Mouse (Mus musculus) splenic B cell, adult 2 months (primary cell): ENCODE results near the gene Tmsb10.

Experiments used
- DNase-seq: peaks from one replicate; pipeline ENCODE4 v3.0.0-alpha.2; 2011; ENCODE audit warnings: low read depth, low spot score
- H3K27me3 ChIP-seq: 2 replicates; pipeline ENCODE4 v1.6.1; 2012; ENCODE audit warnings: mild to moderate bottlenecking, low read length, moderate library complexity, mixed read lengths; ENCODE audit not compliant: control insufficient read depth, poor library complexity, insufficient read depth, severe bottlenecking
- H3K36me3 ChIP-seq: 2 replicates; pipeline ENCODE4 v1.6.1; 2012; ENCODE audit warnings: mild to moderate bottlenecking, low read length, moderate library complexity, mixed read lengths; ENCODE audit not compliant: control insufficient read depth, poor library complexity, insufficient read depth, severe bottlenecking

Gene Tmsb10

GRCm38 (mm10) chr6:72958662-72959071 lies at the start of gene Tmsb10:
Tmsb10 (minus strand) TSS chr6:72958748.
- Histone ChIP-seq H3K27me3 (no peaks in the 10 kb centered on the region), H3K36me3 (no peaks in the 10 kb centered on the region)
- DNase-seq = no peak

- no peak for DNase-seq
- H3K27me3 ChIP-seq = no peaks in the 10 kb centered on the region
Observed at GRCm38 (mm10) chr6:73003601-73004000, 45.1 kb upstream of the Tmsb10 start.

GRCm38 (mm10) chr6:73002391-73002790 lies 43.8 kb upstream of the Tmsb10 start:
- DNase-seq = no peak
- no peaks in the 10 kb centered on the region for H3K36me3 ChIP-seq

More at GRCm38 (mm10) chr6:73003601-73004000, 45.1 kb upstream of the Tmsb10 start:
- H3K36me3 ChIP-seq = no peaks in the 10 kb centered on the region

DNA sequence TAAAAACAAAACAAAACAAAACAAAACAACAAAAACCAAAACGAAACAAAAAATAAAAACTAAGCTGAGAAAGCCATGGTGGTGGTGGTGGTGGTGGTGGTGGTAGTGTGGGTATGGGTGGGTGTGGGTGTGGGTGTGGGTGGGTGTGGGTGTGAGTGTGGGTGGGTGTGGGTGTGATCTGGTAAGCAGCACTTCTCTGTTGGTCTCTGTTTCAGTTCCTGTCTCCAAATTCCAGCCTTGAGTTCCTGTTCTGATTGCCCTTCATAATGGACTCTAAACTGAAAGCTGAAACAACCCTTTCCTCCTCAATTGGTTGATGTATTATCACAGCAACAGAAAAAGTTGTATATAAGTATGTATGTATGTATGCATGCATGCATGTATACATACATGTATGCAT lies 40.3 kb upstream of the Tmsb10 start:
- H3K36me3 ChIP-seq = no peaks in the 10 kb centered on the region
- no peak for DNase-seq
- H3K27me3 ChIP-seq = no peaks in the 10 kb centered on the region; the same call in 1 of the 2 replicates

More at GRCm38 (mm10) chr6:73002391-73002790, 43.8 kb upstream of the Tmsb10 start:
- no peaks in the 10 kb centered on the region for H3K27me3 ChIP-seq

DNA sequence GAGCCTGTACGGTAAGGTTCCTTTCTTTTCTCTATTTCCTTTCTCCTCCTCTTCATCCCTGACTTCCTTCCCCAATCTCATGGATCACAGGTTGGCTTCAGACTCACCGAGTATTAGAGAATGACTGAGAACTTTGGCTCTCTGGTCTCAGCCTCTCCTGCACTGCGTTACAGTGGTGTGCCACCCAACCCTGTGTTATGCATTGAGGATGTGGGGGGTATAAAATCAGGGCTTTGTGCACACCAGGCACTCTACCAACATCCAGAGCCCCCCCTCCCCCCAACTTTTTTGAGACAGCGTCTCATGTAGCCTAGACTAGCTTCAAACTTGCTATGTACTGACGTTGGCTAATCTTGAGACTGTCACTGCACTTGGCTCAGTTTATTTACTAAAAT lies 35.1 kb upstream of the Tmsb10 start:
- Histone ChIP-seq H3K27me3 (no peaks in the 10 kb centered on the region; the same call in 1 of the 2 replicates), H3K36me3 (no peaks in the 10 kb centered on the region)
- DNase-seq = no peak

DNA sequence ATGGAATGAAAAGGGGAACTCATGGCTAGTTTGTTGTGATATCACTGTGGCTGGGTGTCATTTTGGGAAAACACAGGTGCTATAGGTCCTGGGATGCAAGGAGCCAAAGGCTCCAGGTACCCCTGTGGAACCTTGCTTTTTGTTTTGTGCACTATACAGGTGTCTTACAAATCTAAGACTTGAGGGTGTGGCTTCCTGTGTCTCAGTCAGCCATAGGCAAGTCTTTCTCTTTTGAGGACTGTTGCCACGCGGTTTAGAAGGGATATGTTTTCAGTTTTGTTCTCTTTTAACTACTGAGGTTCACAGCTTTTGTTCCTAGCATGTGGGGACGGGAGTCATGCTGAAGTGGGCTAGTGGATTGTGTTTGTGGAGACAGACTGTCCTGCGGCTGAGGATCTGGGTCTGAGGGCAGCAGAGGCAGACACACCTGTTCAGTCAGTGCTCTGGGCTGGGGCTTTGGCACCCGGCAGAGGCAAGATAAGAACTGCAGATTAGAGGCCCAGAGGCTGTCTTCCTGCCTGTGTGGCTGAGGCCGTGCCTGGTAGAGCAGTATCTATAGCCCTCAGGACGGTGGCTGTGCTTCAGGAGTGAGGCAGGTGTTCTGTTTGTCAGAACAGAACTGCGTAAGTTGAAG lies 34.6 kb upstream of the Tmsb10 start:
- Histone ChIP-seq H3K27me3 (no peaks in the 10 kb centered on the region; the same call in 1 of the 2 replicates), H3K36me3 (no peaks in the 10 kb centered on the region)
- DNase-seq = no peak

DNA sequence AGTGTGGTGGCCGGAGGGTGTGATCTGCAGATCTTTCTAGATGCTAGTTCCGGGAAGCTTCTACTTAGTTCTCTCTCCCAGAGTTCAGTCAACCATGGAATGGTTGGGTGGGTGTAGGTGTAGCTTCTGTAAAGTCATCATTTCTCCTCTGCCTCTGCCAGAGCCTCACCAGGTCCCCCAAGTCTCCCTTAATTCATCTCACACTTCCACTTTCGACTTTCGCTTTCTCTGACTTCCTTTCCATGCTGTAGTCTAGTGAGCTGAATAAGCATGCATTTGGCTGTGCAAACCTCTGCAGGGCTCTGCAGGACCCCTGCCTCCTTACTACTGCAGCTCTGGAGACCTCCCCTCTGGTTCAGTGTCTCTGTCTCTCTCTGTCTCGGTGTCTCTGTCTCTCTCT lies 31.7 kb upstream of the Tmsb10 start:
- H3K36me3 ChIP-seq = no peaks in the 10 kb centered on the region
- DNase-seq = peak; percentile 63

DNA sequence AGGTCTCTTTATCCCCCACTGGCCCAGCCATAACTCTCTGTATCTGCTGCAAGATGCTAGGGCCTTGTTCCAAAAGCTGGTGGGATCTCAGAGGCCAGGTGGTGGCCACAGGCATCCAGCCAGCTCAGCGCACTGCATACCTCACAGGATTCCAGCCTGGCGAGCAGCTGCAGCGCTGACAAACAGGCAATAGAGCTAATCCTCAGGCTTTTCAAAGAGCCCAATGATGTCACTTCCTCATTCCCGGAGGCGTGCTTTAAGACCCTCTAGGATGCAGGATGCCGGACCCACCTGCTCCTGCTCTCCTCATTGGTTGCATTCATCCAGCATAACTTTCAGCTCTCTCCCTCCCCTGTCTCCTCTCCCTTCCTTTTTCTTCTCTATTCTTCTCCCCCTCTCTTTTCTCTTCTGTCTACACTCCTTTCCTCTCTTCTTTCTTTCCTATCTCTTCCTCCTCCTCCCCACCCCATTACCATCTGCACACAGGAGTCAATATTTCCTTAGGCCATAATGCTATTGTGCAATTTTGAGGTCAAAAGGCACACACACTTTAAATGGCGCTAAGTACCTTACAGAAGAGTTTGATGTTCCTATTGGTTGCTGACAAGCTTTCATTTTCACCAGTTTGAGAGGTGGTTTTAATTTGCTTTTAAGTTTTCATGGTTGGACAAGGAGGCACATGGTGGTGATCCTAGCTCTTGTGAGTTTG lies 30.6 kb upstream of the Tmsb10 start:
- Histone ChIP-seq H3K36me3 (no peaks in the 10 kb centered on the region), H3K27me3 (no peaks in the 10 kb centered on the region; the same call in 1 of the 2 replicates)
- no peak for DNase-seq

More for the DNA sequence above, 31.7 kb upstream of the Tmsb10 start:
- no peaks in the 10 kb centered on the region; the same call in 1 of the 2 replicates for H3K27me3 ChIP-seq

GRCm38 (mm10) chr6:72982506-72982905 lies 24.0 kb upstream of the Tmsb10 start:
- no peak for DNase-seq
- Histone ChIP-seq H3K27me3 (no peaks in the 10 kb centered on the region), H3K36me3 (no peaks in the 10 kb centered on the region)

DNA sequence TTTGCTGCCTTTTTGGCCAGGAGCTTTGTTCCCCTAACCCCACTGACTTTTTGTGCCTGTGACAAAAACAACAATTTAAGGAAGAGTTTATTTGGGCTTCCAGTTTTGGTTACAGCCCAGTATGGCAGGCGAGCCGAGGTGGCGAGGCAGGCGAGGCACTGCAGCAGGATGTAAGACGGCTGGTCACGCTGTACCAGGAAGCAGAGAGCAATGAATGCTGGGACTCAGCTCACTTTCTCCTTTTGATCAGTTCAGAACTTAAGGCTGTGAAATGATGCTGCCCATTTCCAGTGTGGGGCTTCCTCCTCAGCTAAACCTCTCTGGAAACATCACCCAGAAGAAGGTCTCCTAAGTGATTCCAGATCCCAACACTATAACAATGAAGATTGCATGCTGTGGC lies 23.3 kb upstream of the Tmsb10 start:
- DNase-seq = no peak
- Histone ChIP-seq H3K36me3 (no peaks in the 10 kb centered on the region), H3K27me3 (no peaks in the 10 kb centered on the region)

GRCm38 (mm10) chr6:72981124-72981651 lies 22.6 kb upstream of the Tmsb10 start:
- no peak for DNase-seq
- no peaks in the 10 kb centered on the region for H3K36me3 ChIP-seq
- no peaks in the 10 kb centered on the region for H3K27me3 ChIP-seq

DNA sequence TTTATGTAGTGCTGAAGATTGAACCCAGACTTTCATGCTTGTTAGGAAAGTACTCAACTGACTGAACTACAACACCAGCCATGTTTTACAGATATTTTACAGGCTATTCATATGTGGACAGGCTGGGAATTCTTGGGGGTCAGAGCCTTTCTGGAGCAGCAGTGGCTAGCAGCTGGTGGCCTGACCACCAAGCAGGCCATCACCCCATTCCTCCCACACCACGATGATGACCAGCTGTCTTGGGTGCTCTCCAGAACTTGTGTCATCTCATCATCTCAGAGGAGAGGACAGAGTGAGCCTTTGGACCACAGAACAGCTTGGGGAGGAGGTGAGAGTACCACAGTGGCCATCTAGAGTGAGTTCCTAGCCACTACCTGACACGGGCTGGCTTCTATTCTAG lies 18.3 kb upstream of the Tmsb10 start:
- Histone ChIP-seq H3K27me3 (no peaks in the 10 kb centered on the region), H3K36me3 (no peaks in the 10 kb centered on the region)
- DNase-seq = no peak

DNA sequence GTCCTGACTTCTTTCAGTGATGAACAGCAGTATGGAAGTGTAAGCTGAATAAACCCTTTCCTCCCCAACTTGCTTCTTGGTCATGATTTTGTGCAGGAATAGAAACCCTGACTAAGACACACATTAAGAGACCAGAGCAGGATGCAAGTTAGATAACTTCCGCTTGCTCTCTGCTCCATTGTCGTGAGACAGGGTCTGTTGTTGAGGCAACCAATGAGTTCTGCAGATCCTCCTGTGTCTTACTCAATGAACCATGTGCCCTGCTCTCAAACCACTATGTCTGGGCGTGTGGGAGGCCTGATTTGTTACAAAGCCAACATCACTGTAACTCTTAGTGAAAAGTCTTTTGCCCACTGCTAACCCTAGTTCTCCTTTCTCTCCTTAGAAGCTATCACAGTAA lies 12.5 kb upstream of the Tmsb10 start:
- Histone ChIP-seq H3K36me3 (no peaks in the 10 kb centered on the region), H3K27me3 (no peaks in the 10 kb centered on the region)
- DNase-seq = no peak

GRCm38 (mm10) chr6:72969787-72970186 lies 11.2 kb upstream of the Tmsb10 start:
- Histone ChIP-seq H3K36me3 (no peaks in the 10 kb centered on the region), H3K27me3 (no peaks in the 10 kb centered on the region)
- no peak for DNase-seq

- Histone ChIP-seq H3K27me3 (no peaks in the 10 kb centered on the region), H3K36me3 (no peaks in the 10 kb centered on the region)
- no peak for DNase-seq
Observed at GRCm38 (mm10) chr6:72965199-72965598, 6.7 kb upstream of the Tmsb10 start.
